Mouse (Mus musculus) small intestine, adult 2 months (tissue): ENCODE results near the gene Rnf212. TPM values are rescaled to one million over a fixed set of nuclear protein-coding genes. Genes with fewer than 3 reads are reported as not detected.
A peak's percentile ranks its signal among the peaks of the same experiment; 100 is the strongest.

Experiments
- H3K27ac ChIP-seq: fragments of 200-500 bp; 2 replicates; pipeline ENCODE4 v1.5.1; 2012; ENCODE audit warnings: low read depth, low read length, control low read depth, inconsistent platforms; ENCODE audit not compliant: insufficient read depth
- H3K27me3 ChIP-seq: fragments of 200-500 bp; 2 replicates; pipeline ENCODE4 v1.6.1; 2012; ENCODE audit warnings: mild to moderate bottlenecking, moderate library complexity, low read length, inconsistent platforms; ENCODE audit not compliant: control insufficient read depth, insufficient read depth
- H3K36me3 ChIP-seq: fragments of 200-500 bp; 2 replicates; pipeline ENCODE4 v1.6.1; 2012; ENCODE audit warnings: mild to moderate bottlenecking, low read length, control low read depth, inconsistent platforms; ENCODE audit not compliant: control insufficient read depth, insufficient read depth
- H3K4me1 ChIP-seq: fragments of 200-500 bp; 2 replicates; pipeline ENCODE4 v1.6.1; 2012; ENCODE audit warnings: low read length, inconsistent platforms, mixed read lengths; ENCODE audit not compliant: control insufficient read depth, insufficient read depth, insufficient read length
- H3K4me3 ChIP-seq: fragments of 200-500 bp; 2 replicates; pipeline ENCODE4 v1.5.1; 2012; ENCODE audit warnings: low read depth, mild to moderate bottlenecking, control low read depth, inconsistent platforms, low read length, moderate library complexity
- CTCF ChIP-seq: fragments of 200-500 bp; IDR thresholded peaks from 2 replicates; pipeline ENCODE4 v1.5.1; 2012; ENCODE audit warnings: low read depth, mild to moderate bottlenecking, control low read depth, inconsistent platforms, low read length, moderate library complexity, mixed read lengths; ENCODE audit not compliant: insufficient replicate concordance, insufficient read length; ENCODE audit errors: extremely low read depth
- POLR2A ChIP-seq: fragments of 200-500 bp; IDR thresholded peaks from 2 replicates; pipeline ENCODE4 v1.6.1; 2012; ENCODE audit warnings: low read depth, mild to moderate bottlenecking, control low read depth, inconsistent platforms, low read length, moderate library complexity
- WGBS: fragments of 180-500 bp; shearing (Covaris S2); methylation state at CpG from one replicate; pipeline ENCODE4 v1.1.7; 2018; 5-methylcytosine and 5-hydroxymethylcytosine counted together
- polyA plus RNA-seq: library from polyadenylated mRNA; depleted of rRNA; stranded (reverse); fragments of >200 nt; gene quantifications from 2 replicates; pipeline ENCODE4 v1.2.3, GENCODE M21; 2012

Rnf212 gene
- polyA plus RNA-seq, 1 experiment: 0.14 TPM

DNA sequence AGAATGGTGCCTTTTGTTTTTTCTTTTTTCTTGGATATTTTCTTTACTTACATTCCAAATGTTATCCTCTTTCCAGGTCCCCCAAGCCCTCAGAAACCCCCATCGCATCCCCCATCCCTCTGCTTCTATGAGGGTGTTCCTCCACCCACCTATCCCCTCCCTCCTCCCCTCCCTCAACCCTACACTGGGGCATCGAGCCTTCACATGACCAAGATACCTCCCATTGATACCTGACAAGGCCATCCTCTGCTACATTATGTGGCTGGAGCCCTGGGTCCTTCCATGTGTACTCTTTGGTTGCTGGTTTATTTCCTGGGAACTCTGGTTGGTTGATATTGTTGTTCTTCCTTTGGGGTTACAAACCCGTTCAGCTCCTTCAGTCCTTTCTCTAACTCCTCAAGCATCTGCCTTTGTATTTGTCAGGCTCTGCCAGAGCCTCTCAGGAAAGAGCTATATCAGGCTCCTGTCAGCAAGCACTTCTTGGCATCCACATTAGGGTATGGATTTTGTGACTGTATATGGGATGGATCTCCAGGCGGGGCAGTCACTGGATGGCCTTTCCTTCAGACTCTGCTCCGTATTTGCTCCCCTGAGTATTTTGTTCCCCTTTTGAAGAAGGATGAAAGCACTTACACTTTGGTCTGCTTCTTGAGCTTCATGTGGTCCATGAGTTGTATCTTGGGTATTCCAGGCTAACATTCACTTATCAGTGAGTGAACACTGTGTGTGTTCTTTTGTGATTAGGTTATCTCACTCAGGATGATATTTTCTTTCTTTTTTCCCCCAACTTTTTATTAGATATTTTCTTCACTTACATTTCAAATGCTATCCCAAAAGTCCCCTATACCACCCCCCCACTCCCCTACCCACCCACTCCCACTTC, 24.2 kb downstream of the Rnf212 start:
- Histone ChIP-seq H3K4me3 (no peak overlapping the region), H3K27me3 (no peaks in the 10 kb centered on the region), H3K27ac (no peak overlapping the region), H3K36me3 (no peaks in the 10 kb centered on the region), H3K4me1 (no peaks in the 10 kb centered on the region)
- TF ChIP-seq CTCF (no peak), POLR2A (no peak)
- 69% methylated on average over 5 of the region's 5 CpGs for WGBS

DNA sequence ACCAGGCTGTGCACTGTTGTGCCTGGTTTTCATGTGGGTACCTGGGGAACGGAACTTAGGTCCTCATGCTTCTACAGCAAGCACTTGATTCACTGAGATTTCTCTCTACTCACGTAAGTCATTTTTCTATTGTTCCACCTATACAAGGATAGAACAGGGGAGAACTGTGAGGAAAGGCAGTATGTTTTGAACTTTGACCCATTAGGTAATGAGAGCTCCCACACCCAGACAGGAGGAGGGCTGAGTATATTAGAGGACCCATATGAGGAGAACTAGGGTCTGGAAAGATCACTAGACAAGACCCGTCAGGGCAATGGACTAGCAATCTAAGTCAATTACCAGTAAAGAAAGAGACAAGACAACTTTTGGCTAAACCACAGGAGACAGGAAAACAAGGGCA, 30.2 kb downstream of the Rnf212 start:
- no peak overlapping the region for H3K4me3 ChIP-seq
- H3K36me3 ChIP-seq: no peaks in the 10 kb centered on the region
- H3K4me1 ChIP-seq: 0 out of 2 replicates have a peak, but pooled peaks cover 1% of the 10 kb centered on the region
- no peaks in the 10 kb centered on the region for H3K27me3 ChIP-seq
- TF ChIP-seq POLR2A (no peak), CTCF (no peak)
- H3K27ac ChIP-seq: no peak overlapping the region
- 45% methylated on average over 3 of the region's 3 CpGs for WGBS

DNA sequence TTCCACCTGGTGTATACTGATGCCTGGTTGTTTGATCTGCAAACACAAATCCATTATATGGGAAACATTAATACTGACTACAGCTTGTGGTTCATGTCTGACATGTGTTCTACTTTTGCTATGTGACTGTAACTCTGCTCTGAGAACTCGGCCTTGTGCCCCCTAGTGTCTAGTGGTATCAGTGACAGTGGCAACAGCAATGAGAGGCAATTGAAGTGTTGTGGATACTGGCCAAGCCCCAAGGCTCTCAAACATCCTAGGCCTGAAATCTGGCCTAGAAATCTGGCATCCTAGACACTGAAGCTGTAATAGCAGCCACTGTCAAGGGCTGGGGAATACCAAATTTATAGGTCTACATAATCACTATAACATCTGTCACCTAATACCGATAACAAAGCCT, 30.9 kb downstream of the Rnf212 start:
- Histone ChIP-seq H3K27ac (no peak overlapping the region), H3K4me3 (no peak overlapping the region), H3K36me3 (no peaks in the 10 kb centered on the region), H3K27me3 (no peaks in the 10 kb centered on the region), H3K4me1 (0 out of 2 replicates have a peak, but pooled peaks cover 1% of the 10 kb centered on the region)
- WGBS: 55% methylated on average over 2 of the region's 2 CpGs
- no peak for TF ChIP-seq CTCF
- no peak for TF ChIP-seq POLR2A

DNA sequence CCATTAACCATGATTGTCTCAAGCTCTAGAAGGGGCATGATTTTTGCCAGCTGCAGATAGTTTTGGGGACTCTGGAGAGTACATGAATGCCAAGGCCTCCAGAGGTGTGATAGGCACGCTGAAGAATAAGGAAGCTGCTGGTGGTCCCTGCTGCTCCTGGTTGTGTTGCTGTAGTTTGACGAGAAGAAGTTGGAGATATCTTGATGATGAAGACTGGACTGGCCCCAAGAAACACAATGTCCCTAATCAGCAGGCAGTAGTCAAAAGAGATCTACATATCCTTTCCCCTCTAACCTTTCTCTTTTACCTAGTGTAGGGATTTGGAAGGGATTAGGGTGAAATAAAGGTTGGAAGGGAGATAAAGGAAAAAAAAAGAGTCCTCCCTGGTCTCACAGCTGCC, 32.2 kb downstream of the Rnf212 start:
- H3K27me3 ChIP-seq: no peaks in the 10 kb centered on the region
- WGBS: 84% methylated on average over 2 of the region's 2 CpGs
- TF ChIP-seq POLR2A (no peak), CTCF (no peak)
- H3K4me1 ChIP-seq: 0 out of 2 replicates have a peak, but pooled peaks cover 1% of the 10 kb centered on the region
- H3K36me3 ChIP-seq: no peaks in the 10 kb centered on the region
- H3K27ac ChIP-seq: no peak overlapping the region
- H3K4me3 ChIP-seq: no peak overlapping the region

DNA sequence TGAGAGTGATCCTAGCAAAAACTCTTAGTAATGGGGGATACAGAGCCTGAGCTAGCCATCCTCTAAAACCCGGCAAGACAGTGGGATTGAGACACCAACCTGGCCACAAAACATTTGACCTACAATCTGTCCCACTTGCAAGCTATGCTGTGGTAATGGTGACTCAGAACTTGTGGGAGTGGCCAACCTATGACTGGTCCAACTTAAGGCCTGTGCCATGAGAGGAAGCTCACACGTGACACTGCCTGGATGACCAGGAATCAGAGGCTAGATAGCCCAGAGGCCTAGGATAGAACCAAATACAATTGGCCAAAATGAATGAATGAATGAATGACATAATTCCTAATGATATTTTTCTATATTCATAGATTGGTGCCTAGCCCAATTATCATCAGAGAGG, 32.9 kb downstream of the Rnf212 start:
- H3K36me3 ChIP-seq: no peaks in the 10 kb centered on the region
- TF ChIP-seq CTCF: no peak
- no peak for TF ChIP-seq POLR2A
- H3K27me3 ChIP-seq: no peaks in the 10 kb centered on the region
- H3K4me3 ChIP-seq: no peak overlapping the region
- H3K4me1 ChIP-seq: 0 out of 2 replicates have a peak, but pooled peaks cover 1% of the 10 kb centered on the region
- H3K27ac ChIP-seq: no peak overlapping the region
- 85% methylated on average over 2 of the region's 2 CpGs for WGBS

DNA sequence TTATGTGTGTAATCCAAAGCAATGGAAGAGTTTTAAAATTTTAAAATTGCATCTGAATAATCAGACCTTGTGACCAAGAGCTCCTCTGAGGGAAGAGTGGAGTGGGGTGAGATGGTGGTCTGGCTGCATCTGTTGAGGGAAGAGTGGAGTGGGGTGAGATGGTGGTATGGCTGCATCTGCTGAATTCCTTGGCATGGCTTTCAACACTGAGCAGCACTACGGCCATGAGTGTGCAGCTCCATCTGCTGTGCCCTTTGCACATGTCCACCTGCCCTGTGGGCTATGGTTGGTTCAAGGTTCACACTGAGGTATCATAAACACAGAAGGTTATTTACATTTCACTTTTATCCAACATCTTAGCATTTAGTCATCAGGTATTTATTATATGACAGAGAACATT, 47.4 kb downstream of the Rnf212 start:
- H3K4me1 ChIP-seq: no peaks in the 10 kb centered on the region
- no peak overlapping the region for H3K27ac ChIP-seq
- no peaks in the 10 kb centered on the region for H3K36me3 ChIP-seq
- TF ChIP-seq CTCF (no peak), POLR2A (no peak)
- H3K4me3 ChIP-seq: no peak overlapping the region
- H3K27me3 ChIP-seq: no peaks in the 10 kb centered on the region
- 20% methylated on average over 1 of the region's 1 CpGs for WGBS

DNA sequence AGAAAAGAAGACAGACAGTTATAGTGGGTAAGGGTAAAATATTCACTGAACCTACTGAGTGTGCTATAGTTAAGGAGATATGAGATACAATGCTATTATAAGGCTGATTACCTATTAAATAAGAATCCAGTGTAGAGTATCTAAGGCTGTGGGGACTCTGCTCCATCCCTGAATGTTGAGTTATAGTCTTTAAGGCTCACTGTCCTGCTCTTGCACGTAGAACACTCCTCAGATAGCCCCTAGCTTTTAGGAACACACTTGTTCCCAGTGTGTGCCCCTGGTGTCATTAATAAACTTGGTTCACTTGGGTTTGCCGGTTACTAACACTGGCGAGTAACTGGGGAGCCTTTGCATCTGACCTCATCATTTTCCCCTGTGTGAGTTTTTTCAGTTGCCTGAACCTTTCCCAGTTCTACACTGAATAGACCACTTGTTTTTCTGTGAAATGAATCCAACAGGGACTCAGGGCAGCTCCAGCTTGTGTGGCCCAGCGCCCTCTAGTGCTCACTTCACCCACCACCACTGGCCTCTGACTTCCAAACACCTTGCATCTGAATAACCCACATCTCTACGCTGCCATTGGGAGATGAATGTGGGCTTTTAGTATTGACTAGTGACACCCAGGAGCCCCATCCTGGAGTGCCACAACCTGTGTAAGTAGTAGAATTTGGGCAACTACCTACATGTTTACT, 48.1 kb downstream of the Rnf212 start:
- H3K4me1 ChIP-seq: no peaks in the 10 kb centered on the region
- H3K4me3 ChIP-seq: no peak overlapping the region
- 12% methylated on average over 5 of the region's 5 CpGs for WGBS
- no peaks in the 10 kb centered on the region for H3K36me3 ChIP-seq
- H3K27me3 ChIP-seq: no peaks in the 10 kb centered on the region
- H3K27ac ChIP-seq: no peak overlapping the region
- peak; percentile 82 for TF ChIP-seq CTCF
- TF ChIP-seq POLR2A: no peak
